Mouse (Mus musculus) limb, embryonic 10.5 days (tissue): ENCODE data around the gene Arhgap18. TPM values are rescaled to one million over a fixed set of nuclear protein-coding genes. Genes with fewer than 3 reads are reported as not detected.

Source experiments
- DNase-seq: peaks from one replicate; pipeline ENCODE4 v3.0.0-alpha.2; 2017; ENCODE audit warnings: low spot score
- H3K27ac ChIP-seq: fragments of 300-500 bp; sonication (generic); 2 replicates; pipeline ENCODE4 v1.5.1; 2016; ENCODE audit warnings: mild to moderate bottlenecking
- H3K27me3 ChIP-seq: fragments of 300-500 bp; sonication (generic); 2 replicates; pipeline ENCODE4 v1.6.1; 2016; ENCODE audit warnings: low read depth, mild to moderate bottlenecking; ENCODE audit not compliant: poor library complexity, severe bottlenecking
- H3K36me3 ChIP-seq: fragments of 300-500 bp; sonication (generic); 2 replicates; pipeline ENCODE4 v1.6.1; 2016; ENCODE audit warnings: mild to moderate bottlenecking, moderate library complexity
- H3K4me1 ChIP-seq: fragments of 300-500 bp; sonication (generic); 2 replicates; pipeline ENCODE4 v1.6.1; 2016
- H3K4me3 ChIP-seq: fragments of 300-500 bp; sonication (generic); 2 replicates; pipeline ENCODE4 v1.5.1; 2016; ENCODE audit warnings: mild to moderate bottlenecking, moderate library complexity
- H3K9me3 ChIP-seq: fragments of 300-500 bp; sonication (generic); replicated peaks from 2 replicates; pipeline ENCODE4 v1.6.1; 2016; ENCODE audit warnings: mild to moderate bottlenecking
- WGBS: fragments of 180-500 bp; shearing (Covaris S2); methylation state at CpG from one replicate; pipeline ENCODE4 v1.1.7; 2016; 5-methylcytosine and 5-hydroxymethylcytosine counted together
- polyA plus RNA-seq: library from polyadenylated mRNA; unstranded; fragments of >200 nt; fragmentation: Nextera tagmentation; extraction: Ambion mirVana; gene quantifications from 2 replicates; pipeline ENCODE4 v1.2.1, GENCODE M21; 2016

Gene Arhgap18
- polyA plus RNA-seq, 1 experiment from 2014 or later: 14.8 TPM

GRCm38 (mm10) chr10:26820936-26821335, 67.7 kb downstream of the Arhgap18 start:
- Histone ChIP-seq H3K27me3 (no peaks in the 10 kb centered on the region), H3K4me1 (peaks cover 5% of the 10 kb centered on the region; the same call in 1 of the 2 replicates), H3K27ac (no peak overlapping the region), H3K9me3 (no peaks in the 10 kb centered on the region), H3K36me3 (no peaks in the 10 kb centered on the region), H3K4me3 (no peak overlapping the region)
- 70% methylated on average over 1 of the region's 1 CpGs for WGBS
- DNase-seq: no peak

- Histone ChIP-seq H3K36me3 (no peaks in the 10 kb centered on the region), H3K4me3 (no peak overlapping the region), H3K27me3 (no peaks in the 10 kb centered on the region), H3K27ac (no peak overlapping the region), H3K9me3 (no peaks in the 10 kb centered on the region), H3K4me1 (peaks cover 10% of the 10 kb centered on the region; the same call in 1 of the 2 replicates)
- no peak for DNase-seq
- WGBS: 75% methylated on average over 5 of the region's 5 CpGs
Observed at GRCm38 (mm10) chr10:26823997-26824396, 70.8 kb downstream of the Arhgap18 start.

GRCm38 (mm10) chr10:26825246-26825889, 72.1 kb downstream of the Arhgap18 start:
- Histone ChIP-seq H3K4me1 (peaks cover 10% of the 10 kb centered on the region; the same call in 1 of the 2 replicates), H3K4me3 (no peak overlapping the region), H3K27ac (no peak overlapping the region), H3K9me3 (no peaks in the 10 kb centered on the region), H3K27me3 (no peaks in the 10 kb centered on the region), H3K36me3 (no peaks in the 10 kb centered on the region)
- 86% methylated on average over 8 of the region's 8 CpGs for WGBS
- DNase-seq: no peak

GRCm38 (mm10) chr10:26827315-26827714, 74.1 kb downstream of the Arhgap18 start:
- Histone ChIP-seq H3K27ac (no peak overlapping the region), H3K36me3 (no peaks in the 10 kb centered on the region), H3K27me3 (no peaks in the 10 kb centered on the region), H3K4me3 (no peak overlapping the region), H3K9me3 (no peaks in the 10 kb centered on the region), H3K4me1 (peaks cover 10% of the 10 kb centered on the region; the same call in 1 of the 2 replicates)
- DNase-seq: no peak
- 42% methylated on average over 5 of the region's 5 CpGs for WGBS

GRCm38 (mm10) chr10:26828412-26829137, 75.4 kb downstream of the Arhgap18 start:
- H3K27me3 ChIP-seq: no peaks in the 10 kb centered on the region
- no peaks in the 10 kb centered on the region for H3K36me3 ChIP-seq
- no peak overlapping the region for H3K27ac ChIP-seq
- no peak overlapping the region for H3K4me3 ChIP-seq
- no peaks in the 10 kb centered on the region for H3K9me3 ChIP-seq
- H3K4me1 ChIP-seq: peaks cover 10% of the 10 kb centered on the region; the same call in 1 of the 2 replicates
- DNase-seq: no peak
- 83% methylated on average over 9 of the region's 9 CpGs for WGBS

- Histone ChIP-seq H3K36me3 (no peaks in the 10 kb centered on the region), H3K4me3 (no peak overlapping the region), H3K27ac (no peak overlapping the region), H3K27me3 (no peaks in the 10 kb centered on the region), H3K9me3 (no peaks in the 10 kb centered on the region), H3K4me1 (peaks cover 10% of the 10 kb centered on the region; the same call in 1 of the 2 replicates)
- WGBS: 87% methylated on average over 3 of the region's 3 CpGs
- DNase-seq: no peak
Observed at GRCm38 (mm10) chr10:26832068-26832467, 78.8 kb downstream of the Arhgap18 start.

GRCm38 (mm10) chr10:26832669-26833249, 79.5 kb downstream of the Arhgap18 start:
- Histone ChIP-seq H3K27me3 (no peaks in the 10 kb centered on the region), H3K9me3 (no peaks in the 10 kb centered on the region), H3K27ac (no peak overlapping the region), H3K4me3 (no peak overlapping the region), H3K4me1 (peaks cover 7% of the 10 kb centered on the region; the same call in 1 of the 2 replicates), H3K36me3 (no peaks in the 10 kb centered on the region)
- WGBS: 87% methylated on average over 3 of the region's 3 CpGs
- no peak for DNase-seq

- peaks cover 2% of the 10 kb centered on the region; the same call in 1 of the 2 replicates for H3K4me1 ChIP-seq
- DNase-seq: no peak
- H3K4me3 ChIP-seq: no peak overlapping the region
- no peaks in the 10 kb centered on the region for H3K36me3 ChIP-seq
- 82% methylated on average over 3 of the region's 3 CpGs for WGBS
- H3K9me3 ChIP-seq: no peaks in the 10 kb centered on the region
- H3K27me3 ChIP-seq: no peaks in the 10 kb centered on the region
- no peak overlapping the region for H3K27ac ChIP-seq
Observed at GRCm38 (mm10) chr10:26833393-26833792, 80.2 kb downstream of the Arhgap18 start.

- DNase-seq: no peak
- Histone ChIP-seq H3K27ac (no peak overlapping the region), H3K4me3 (no peak overlapping the region), H3K9me3 (no peaks in the 10 kb centered on the region), H3K4me1 (no peaks in the 10 kb centered on the region), H3K36me3 (no peaks in the 10 kb centered on the region), H3K27me3 (no peaks in the 10 kb centered on the region)
- 92% methylated on average over 4 of the region's 4 CpGs for WGBS
Observed at GRCm38 (mm10) chr10:26849311-26849710, 96.1 kb downstream of the Arhgap18 start.

- Histone ChIP-seq H3K27ac (no peak overlapping the region), H3K4me1 (no peaks in the 10 kb centered on the region), H3K4me3 (no peak overlapping the region), H3K27me3 (no peaks in the 10 kb centered on the region), H3K36me3 (no peaks in the 10 kb centered on the region), H3K9me3 (no peaks in the 10 kb centered on the region)
- DNase-seq: no peak
- WGBS: 92% methylated on average over 6 of the region's 6 CpGs
Observed at GRCm38 (mm10) chr10:26849854-26850253, 96.6 kb downstream of the Arhgap18 start.

GRCm38 (mm10) chr10:26854556-26855100, 101.4 kb downstream of the Arhgap18 start:
- 94% methylated on average over 5 of the region's 5 CpGs for WGBS
- Histone ChIP-seq H3K27ac (no peak overlapping the region), H3K9me3 (no peaks in the 10 kb centered on the region), H3K4me3 (no peak overlapping the region), H3K36me3 (no peaks in the 10 kb centered on the region), H3K4me1 (no peaks in the 10 kb centered on the region), H3K27me3 (no peaks in the 10 kb centered on the region)
- no peak for DNase-seq

- Histone ChIP-seq H3K27me3 (no peaks in the 10 kb centered on the region), H3K27ac (no peak overlapping the region), H3K4me1 (no peaks in the 10 kb centered on the region), H3K4me3 (no peak overlapping the region), H3K9me3 (no peaks in the 10 kb centered on the region), H3K36me3 (no peaks in the 10 kb centered on the region)
- DNase-seq: no peak
- WGBS: 89% methylated on average over 8 of the region's 8 CpGs
Observed at GRCm38 (mm10) chr10:26855851-26856535, 102.8 kb downstream of the Arhgap18 start.
